Mouse (Mus musculus): ENCODE measurements around the gene Msh5.

DNA sequence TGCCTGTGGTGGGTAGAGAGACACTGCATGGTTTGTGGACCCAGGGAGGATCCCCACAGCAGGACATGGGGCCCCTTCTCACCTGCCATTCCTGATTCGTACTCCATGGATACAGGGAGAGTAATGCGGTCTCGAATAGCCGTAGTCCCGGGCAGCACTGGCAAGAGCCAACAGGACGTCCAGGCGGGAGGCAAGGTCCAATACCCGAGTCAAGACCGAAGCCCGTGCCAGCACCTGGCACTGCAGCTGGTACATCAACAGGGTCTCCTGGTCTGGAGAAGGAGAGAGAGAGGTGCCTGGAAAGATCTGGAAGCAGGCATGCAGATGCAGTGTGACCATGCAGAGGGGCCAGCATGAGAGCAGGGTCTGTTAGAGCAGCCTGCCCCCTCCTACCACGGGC lies 15.3 kb downstream of the Msh5 start:
- no peak for TF ChIP-seq EP300 (IDR thresholded peaks at IDR 0.05)
- TF ChIP-seq CTCF (IDR thresholded peaks at IDR 0.05), result no peak

All from lung, postnatal 0 days (tissue).